Mouse (Mus musculus) midbrain, postnatal 0 days (tissue): ENCODE results near the gene Ppp1r12b. TPM values are rescaled to one million over a fixed set of nuclear protein-coding genes. Genes with fewer than 3 reads are reported as not detected.

Experiments
- ATAC-seq: fragments of 200-750 bp; cut with Nextera tagmentation; 2 replicates; pipeline ENCODE4 v1.8.0; 2017; ENCODE audit warnings: moderate number of reproducible peaks, mild to moderate bottlenecking, moderate TSS enrichment, moderate library complexity; ENCODE audit not compliant: low FRiP score
- DNase-seq: peaks from one replicate; pipeline ENCODE4 v3.0.0-alpha.2; 2015; ENCODE audit warnings: low spot score
- H3K27ac ChIP-seq: fragments of 300-500 bp; sonication (generic); 2 replicates; pipeline ENCODE4 v1.5.1; 2014; ENCODE audit warnings: low read depth, mild to moderate bottlenecking, low read length, mixed read lengths
- H3K27me3 ChIP-seq: fragments of 300-500 bp; sonication (generic); 2 replicates; pipeline ENCODE4 v1.6.1; 2014; ENCODE audit warnings: low read length, control low read depth, mixed read lengths; ENCODE audit not compliant: insufficient read depth
- H3K36me3 ChIP-seq: fragments of 300-500 bp; sonication (generic); 2 replicates; pipeline ENCODE4 v1.6.1; 2014; ENCODE audit warnings: low read length, control low read depth, mixed read lengths; ENCODE audit not compliant: insufficient read depth
- H3K4me1 ChIP-seq: fragments of 300-500 bp; sonication (generic); 2 replicates; pipeline ENCODE4 v1.6.1; 2014; ENCODE audit warnings: mild to moderate bottlenecking, control low read depth, antibody characterized with exemption, low read length, mixed read lengths; ENCODE audit not compliant: insufficient read depth
- H3K4me2 ChIP-seq: fragments of 300-500 bp; sonication (generic); 2 replicates; pipeline ENCODE4 v1.6.1; 2014; ENCODE audit warnings: low read depth, mild to moderate bottlenecking, low read length, mixed read lengths; ENCODE audit not compliant: poor library complexity, severe bottlenecking
- H3K4me3 ChIP-seq: fragments of 300-500 bp; sonication (generic); 2 replicates; pipeline ENCODE4 v1.5.1; 2014; ENCODE audit warnings: low read depth, mild to moderate bottlenecking, low read length, moderate library complexity
- H3K9ac ChIP-seq: fragments of 300-500 bp; sonication (generic); replicated peaks from 2 replicates; pipeline ENCODE4 v1.6.1; 2014; ENCODE audit warnings: mild to moderate bottlenecking, low read length, moderate library complexity, mixed read lengths; ENCODE audit not compliant: poor library complexity, severe bottlenecking
- H3K9me3 ChIP-seq: fragments of 300-500 bp; sonication (generic); 2 replicates; pipeline ENCODE4 v1.6.1; 2016; ENCODE audit warnings: low read length, control low read depth
- CTCF ChIP-seq: IDR thresholded peaks from 2 replicates; pipeline ENCODE4 v1.5.1; 2016; ENCODE audit warnings: antibody characterized with exemption, mild to moderate bottlenecking
- WGBS: fragments of 180-500 bp; shearing (Covaris S2); extraction: QIAGEN DNeasy Blood & Tissue Kit; methylation state at CpG from one replicate; pipeline ENCODE4 v1.1.7; 2014; 5-methylcytosine and 5-hydroxymethylcytosine counted together
- polyA plus RNA-seq: library from polyadenylated mRNA; unstranded; fragments of >200 nt; fragmentation: Nextera tagmentation; extraction: Ambion mirVana; gene quantifications from 2 replicates; pipeline ENCODE4 v1.2.1, GENCODE M21; 2015
- total RNA-seq: library from RNA; depleted of rRNA; stranded (reverse); fragments of >200 nt; gene quantifications from 2 replicates; pipeline ENCODE4 v1.2.3, GENCODE M21; 2014

Ppp1r12b gene
- total and polyA plus RNA-seq, 2 experiments from 2014 or later = 11.3 to 43.8 TPM

GRCm38 (mm10) chr1:134910037-134910436, 45.7 kb downstream of the Ppp1r12b start:
- H3K36me3 ChIP-seq = no peaks in the 10 kb centered on the region
- no peak for DNase-seq
- 18% methylated on average over 3 of the region's 3 CpGs for WGBS
- H3K9ac ChIP-seq = no peak overlapping the region
- no peaks in the 10 kb centered on the region for H3K4me1 ChIP-seq
- no peak overlapping the region for H3K4me2 ChIP-seq
- no peak for TF ChIP-seq CTCF
- no peaks in the 10 kb centered on the region for H3K9me3 ChIP-seq
- no peak overlapping the region for H3K4me3 ChIP-seq
- ATAC-seq = no peak
- H3K27me3 ChIP-seq = no peaks in the 10 kb centered on the region
- H3K27ac ChIP-seq = no peak overlapping the region

- Histone ChIP-seq H3K4me3 (no peak overlapping the region), H3K9me3 (no peaks in the 10 kb centered on the region), H3K36me3 (no peaks in the 10 kb centered on the region), H3K27me3 (no peaks in the 10 kb centered on the region), H3K27ac (no peak overlapping the region), H3K4me2 (no peak overlapping the region), H3K4me1 (no peaks in the 10 kb centered on the region), H3K9ac (no peak overlapping the region)
- ATAC-seq (no peak), DNase-seq (no peak)
- WGBS = 78% methylated on average over 9 of the region's 9 CpGs
- no peak for TF ChIP-seq CTCF
These were observed 46.3 kb downstream of the Ppp1r12b start for GRCm38 (mm10) chr1:134909442-134909841.

GRCm38 (mm10) chr1:134902051-134902619, 53.6 kb downstream of the Ppp1r12b start:
- H3K9me3 ChIP-seq = no peaks in the 10 kb centered on the region
- ATAC-seq (no peak), DNase-seq (no peak)
- no peaks in the 10 kb centered on the region for H3K4me1 ChIP-seq
- no peak overlapping the region for H3K4me3 ChIP-seq
- 73% methylated on average over 3 of the region's 3 CpGs for WGBS
- no peak overlapping the region for H3K27ac ChIP-seq
- H3K4me2 ChIP-seq = no peak overlapping the region
- H3K27me3 ChIP-seq = no peaks in the 10 kb centered on the region
- no peak for TF ChIP-seq CTCF
- no peak overlapping the region for H3K9ac ChIP-seq
- no peaks in the 10 kb centered on the region for H3K36me3 ChIP-seq

- no peaks in the 10 kb centered on the region for H3K9me3 ChIP-seq
- DNase-seq (no peak), ATAC-seq (no peak)
- TF ChIP-seq CTCF = no peak
- peaks cover 9% of the 10 kb centered on the region for H3K36me3 ChIP-seq
- no peaks in the 10 kb centered on the region for H3K4me1 ChIP-seq
- H3K9ac ChIP-seq = no peak overlapping the region
- H3K4me3 ChIP-seq = no peak overlapping the region
- H3K27ac ChIP-seq = no peak overlapping the region
- no peaks in the 10 kb centered on the region for H3K27me3 ChIP-seq
- H3K4me2 ChIP-seq = no peak overlapping the region
- WGBS = 94% methylated on average over 6 of the region's 6 CpGs
These were observed 59.7 kb downstream of the Ppp1r12b start for GRCm38 (mm10) chr1:134896008-134896407.

GRCm38 (mm10) chr1:134894803-134895202, 60.9 kb downstream of the Ppp1r12b start:
- H3K27ac ChIP-seq = no peak overlapping the region
- ATAC-seq (no peak), DNase-seq (no peak)
- 99% methylated on average over 3 of the region's 3 CpGs for WGBS
- no peaks in the 10 kb centered on the region for H3K9me3 ChIP-seq
- H3K27me3 ChIP-seq = no peaks in the 10 kb centered on the region
- no peaks in the 10 kb centered on the region for H3K4me1 ChIP-seq
- H3K36me3 ChIP-seq = peaks cover 13% of the 10 kb centered on the region
- no peak overlapping the region for H3K4me3 ChIP-seq
- TF ChIP-seq CTCF = no peak
- H3K4me2 ChIP-seq = no peak overlapping the region
- H3K9ac ChIP-seq = no peak overlapping the region

GRCm38 (mm10) chr1:134891916-134892315, 63.8 kb downstream of the Ppp1r12b start:
- Histone ChIP-seq H3K4me3 (no peak overlapping the region), H3K9ac (no peak overlapping the region), H3K27ac (no peak overlapping the region), H3K4me1 (no peaks in the 10 kb centered on the region), H3K27me3 (no peaks in the 10 kb centered on the region), H3K9me3 (no peaks in the 10 kb centered on the region), H3K36me3 (peaks cover 17% of the 10 kb centered on the region), H3K4me2 (no peak overlapping the region)
- WGBS = 89% methylated on average over 5 of the region's 5 CpGs
- no peak for TF ChIP-seq CTCF
- ATAC-seq (no peak), DNase-seq (no peak)
